Mouse (Mus musculus) lung, postnatal 36 days (tissue): ENCODE measurements around the gene Chp1.
"Not testable (repeated sequence)": the region's sequence is repeated elsewhere in the genome, so short reads cannot be mapped to it uniquely, and the experiment has no call there.

ENCODE experiments used
- DNase-seq: peaks from one replicate; pipeline ENCODE4 v3.0.0; 2022; ENCODE audit warnings: mixed read lengths

Gene Chp1

GRCm38 (mm10) chr2:119547522-119548370 is at the start of gene Chp1, which contains the start of gene Exd1:
Gene Chp1 (plus strand): TSS chr2:119547697.
Gene Exd1 (minus strand): TSS chr2:119547627.
- DNase-seq = peak; percentile 99

GRCm38 (mm10) chr2:119498859-119499258 is 48.6 kb upstream of the Chp1 start:
- DNase-seq = no peak

GRCm38 (mm10) chr2:119500965-119501652 is 46.4 kb upstream of the Chp1 start:
- no peak for DNase-seq

- peak; percentile 22 for DNase-seq
Observed at GRCm38 (mm10) chr2:119507108-119507507, 40.4 kb upstream of the Chp1 start.

GRCm38 (mm10) chr2:119508518-119508917 is 39.0 kb upstream of the Chp1 start:
- DNase-seq = not testable (repeated sequence)

- no peak for DNase-seq
Observed at GRCm38 (mm10) chr2:119510856-119511255, 36.6 kb upstream of the Chp1 start.

- DNase-seq = no peak
Observed at GRCm38 (mm10) chr2:119512292-119512691, 35.2 kb upstream of the Chp1 start.

GRCm38 (mm10) chr2:119514026-119514522 is 33.4 kb upstream of the Chp1 start:
- no peak for DNase-seq

- DNase-seq = no peak
Observed at GRCm38 (mm10) chr2:119516811-119517210, 30.7 kb upstream of the Chp1 start.

GRCm38 (mm10) chr2:119520550-119520949 is 26.9 kb upstream of the Chp1 start:
- no peak for DNase-seq

GRCm38 (mm10) chr2:119523836-119524235 is 23.7 kb upstream of the Chp1 start:
- no peak for DNase-seq

GRCm38 (mm10) chr2:119525422-119525821 is 22.1 kb upstream of the Chp1 start:
- no peak for DNase-seq

- DNase-seq = peak; percentile 32
Observed at GRCm38 (mm10) chr2:119538802-119539201, 8.7 kb upstream of the Chp1 start.

GRCm38 (mm10) chr2:119542106-119542505 is 5.4 kb upstream of the Chp1 start:
- peak; percentile 90 for DNase-seq

GRCm38 (mm10) chr2:119543656-119544055 is 3.8 kb upstream of the Chp1 start:
- DNase-seq = no peak

- DNase-seq = peak; percentile 93
Observed at GRCm38 (mm10) chr2:119546848-119547521, 512 bp upstream of the Chp1 start.

GRCm38 (mm10) chr2:119548371-119548660 is 819 bp downstream of the Chp1 start:
- no peak for DNase-seq

GRCm38 (mm10) chr2:119548691-119549090 is 1.2 kb downstream of the Chp1 start:
- peak; percentile 69 for DNase-seq

- no peak for DNase-seq
Observed at GRCm38 (mm10) chr2:119549678-119550077, 2.2 kb downstream of the Chp1 start.

GRCm38 (mm10) chr2:119558039-119558438 is 10.5 kb downstream of the Chp1 start:
- no peak for DNase-seq

- peak; percentile 22 for DNase-seq
Observed at GRCm38 (mm10) chr2:119558737-119559340, 11.3 kb downstream of the Chp1 start.

GRCm38 (mm10) chr2:119561794-119562193 is 14.3 kb downstream of the Chp1 start:
- DNase-seq = no peak

GRCm38 (mm10) chr2:119565284-119565683 is 17.8 kb downstream of the Chp1 start:
- no peak for DNase-seq
